Mouse (Mus musculus) retina, postnatal 7 days (tissue): ENCODE results near the gene Slc17a5.

Source experiments
- DNase-seq: peaks from one replicate; pipeline ENCODE4 v3.0.0-alpha.2; 2012; ENCODE audit warnings: low read depth, low spot score

The Slc17a5 gene

DNA sequence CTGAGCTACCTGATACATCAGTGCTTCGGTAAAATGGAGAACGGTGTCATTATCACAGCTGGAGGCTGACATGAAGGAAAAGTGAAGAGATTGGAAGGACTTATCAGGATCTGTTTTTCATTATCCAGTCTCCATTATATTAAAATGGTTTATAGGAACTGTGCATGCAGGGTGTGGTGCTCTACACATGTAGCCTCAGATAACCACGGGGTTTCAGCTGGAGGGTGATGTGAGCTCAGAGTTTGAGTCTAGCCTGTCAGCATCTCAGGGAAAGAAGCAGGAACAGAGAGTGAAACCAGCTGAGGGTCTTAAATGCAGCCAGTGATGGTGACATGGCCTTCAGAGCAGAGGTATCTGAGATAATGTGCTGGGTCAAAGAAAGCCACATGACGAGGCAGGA lies 28.4 kb downstream of the Slc17a5 start:
- DNase-seq = no peak

GRCm38 (mm10) chr9:78558586-78559214 lies 29.1 kb downstream of the Slc17a5 start:
- no peak for DNase-seq

- DNase-seq = no peak
These were observed 30.8 kb downstream of the Slc17a5 start for GRCm38 (mm10) chr9:78557041-78557440.

DNA sequence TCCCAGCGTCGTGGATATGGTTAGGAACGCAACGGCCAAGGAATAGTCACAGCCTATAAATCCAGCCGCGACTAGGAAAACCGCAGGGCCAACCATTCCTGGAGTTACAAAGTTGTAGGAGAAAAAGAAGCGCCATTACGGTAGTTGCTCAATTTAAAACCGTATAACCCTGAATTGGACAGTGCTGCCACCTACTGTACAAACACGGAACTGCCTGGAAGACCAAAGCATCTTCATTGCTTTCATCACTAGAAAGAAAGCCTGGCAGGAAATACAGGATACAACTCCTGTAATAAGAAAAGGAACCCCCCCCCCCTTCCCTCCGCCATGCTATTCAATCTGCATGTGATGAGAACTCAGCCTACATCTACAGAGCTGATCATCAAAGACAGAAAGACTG lies 34.9 kb downstream of the Slc17a5 start:
- peak; percentile 39 for DNase-seq

DNA sequence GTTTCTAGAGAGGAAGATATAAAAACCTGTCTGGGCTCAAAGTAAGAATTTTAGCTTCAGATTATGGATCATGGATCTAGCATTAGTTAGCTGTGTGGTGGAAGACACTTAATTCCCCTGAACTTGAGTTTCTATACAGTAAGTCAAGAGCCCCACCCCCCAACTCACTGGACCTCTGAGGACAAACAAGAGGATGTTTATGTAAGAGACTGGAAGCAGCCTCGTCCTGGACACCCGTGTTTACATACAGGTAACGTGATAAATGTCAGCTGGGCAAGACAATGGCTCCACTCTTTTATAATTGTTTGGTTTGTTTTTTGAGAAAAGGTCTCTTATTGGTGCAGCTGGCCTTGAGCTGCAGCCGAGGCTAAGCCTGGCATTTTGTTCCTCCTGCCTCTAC lies 36.1 kb downstream of the Slc17a5 start:
- no peak for DNase-seq

DNA sequence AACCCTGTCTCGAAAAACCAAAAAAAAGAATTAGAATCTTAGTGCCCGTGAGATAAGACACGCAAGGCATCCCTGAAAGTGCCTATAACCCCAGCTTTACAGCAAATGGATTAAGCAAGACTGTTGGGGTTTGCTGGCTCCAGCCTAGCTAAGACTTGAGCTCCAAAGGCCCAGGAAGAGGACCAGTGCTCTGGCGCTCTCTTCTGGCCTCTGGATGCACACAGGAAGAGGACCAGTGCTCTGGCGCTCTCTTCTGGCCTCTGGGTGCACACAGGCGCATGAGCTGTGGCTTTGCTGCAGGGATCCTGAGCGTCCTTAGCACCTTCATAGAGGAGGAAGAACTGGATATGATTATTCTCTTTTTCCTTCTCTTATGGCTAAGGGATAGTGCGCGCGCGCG lies 40.1 kb downstream of the Slc17a5 start:
- no peak for DNase-seq

GRCm38 (mm10) chr9:78546944-78547343 lies 40.9 kb downstream of the Slc17a5 start:
- DNase-seq = no peak

DNA sequence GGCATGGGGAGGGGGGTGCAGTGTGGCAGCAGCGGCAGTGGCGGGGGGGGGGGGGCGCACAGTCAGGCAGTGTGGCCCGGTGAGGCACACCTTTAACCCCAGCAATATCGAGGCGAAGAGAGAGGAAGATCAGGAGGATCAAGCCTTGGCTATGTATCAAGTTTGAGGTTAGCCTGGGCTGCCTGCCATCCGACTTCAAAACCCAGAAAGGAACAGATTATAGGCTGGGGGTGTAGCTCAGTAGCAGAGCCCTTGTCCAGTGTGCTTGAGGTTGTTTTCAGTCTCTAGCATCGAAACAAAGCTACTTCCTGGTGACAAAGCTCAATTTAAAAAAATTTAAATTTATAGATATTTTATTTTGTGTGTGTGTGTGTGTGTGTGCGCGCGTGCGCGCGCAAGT lies 46.1 kb downstream of the Slc17a5 start:
- DNase-seq = no peak

GRCm38 (mm10) chr9:78538421-78538820 lies 49.4 kb downstream of the Slc17a5 start:
- no peak for DNase-seq

GRCm38 (mm10) chr9:78537154-78537873 lies 50.5 kb downstream of the Slc17a5 start:
- DNase-seq = no peak

GRCm38 (mm10) chr9:78534606-78535005 lies 53.2 kb downstream of the Slc17a5 start:
- DNase-seq = no peak

GRCm38 (mm10) chr9:78533296-78533935 lies 54.4 kb downstream of the Slc17a5 start:
- no peak for DNase-seq

DNA sequence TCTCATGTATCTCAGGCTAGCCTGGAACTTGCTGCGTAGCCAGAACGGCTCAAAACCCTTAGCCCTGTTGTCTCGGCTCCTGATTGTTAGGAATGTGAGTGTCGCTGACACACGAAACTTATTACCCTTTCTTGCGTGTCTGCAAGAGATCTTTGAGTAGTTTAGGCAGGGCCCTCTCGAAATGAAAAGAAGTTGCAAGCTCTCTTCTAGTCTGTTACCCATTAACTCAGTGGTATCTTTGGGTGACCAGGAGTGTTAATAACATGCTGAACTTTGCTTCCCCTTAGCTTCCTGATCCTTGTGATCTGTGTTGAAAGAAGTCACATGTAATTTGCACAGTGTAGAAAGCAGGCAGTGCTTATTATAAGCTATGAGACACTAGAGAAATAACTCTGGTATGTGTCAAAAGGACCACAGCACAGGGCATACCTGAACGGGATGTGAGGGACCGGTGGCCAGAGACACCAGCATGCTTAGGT lies 55.5 kb downstream of the Slc17a5 start:
- DNase-seq = no peak

DNA sequence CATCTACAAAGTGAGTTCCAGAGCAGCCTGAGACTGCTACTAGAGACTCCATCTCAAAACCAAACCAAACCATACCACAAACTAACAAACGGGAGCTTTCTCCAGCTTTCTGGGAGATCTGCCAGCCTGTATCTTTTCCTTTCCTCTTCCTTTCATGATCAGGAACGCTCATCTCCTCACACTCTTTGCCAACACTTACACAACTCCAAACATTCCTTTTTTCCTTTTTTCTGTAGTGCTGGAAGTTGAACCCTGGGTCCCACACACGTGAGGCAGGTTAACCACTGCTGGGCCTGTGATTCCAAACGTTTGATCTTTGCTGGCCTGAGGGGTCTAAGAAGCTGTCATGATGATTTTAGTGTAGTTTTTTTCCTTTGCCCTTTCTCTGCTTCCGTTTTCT lies 56.0 kb downstream of the Slc17a5 start:
- no peak for DNase-seq

- no peak for DNase-seq
These were observed 60.0 kb downstream of the Slc17a5 start for GRCm38 (mm10) chr9:78527767-78528381.

DNA sequence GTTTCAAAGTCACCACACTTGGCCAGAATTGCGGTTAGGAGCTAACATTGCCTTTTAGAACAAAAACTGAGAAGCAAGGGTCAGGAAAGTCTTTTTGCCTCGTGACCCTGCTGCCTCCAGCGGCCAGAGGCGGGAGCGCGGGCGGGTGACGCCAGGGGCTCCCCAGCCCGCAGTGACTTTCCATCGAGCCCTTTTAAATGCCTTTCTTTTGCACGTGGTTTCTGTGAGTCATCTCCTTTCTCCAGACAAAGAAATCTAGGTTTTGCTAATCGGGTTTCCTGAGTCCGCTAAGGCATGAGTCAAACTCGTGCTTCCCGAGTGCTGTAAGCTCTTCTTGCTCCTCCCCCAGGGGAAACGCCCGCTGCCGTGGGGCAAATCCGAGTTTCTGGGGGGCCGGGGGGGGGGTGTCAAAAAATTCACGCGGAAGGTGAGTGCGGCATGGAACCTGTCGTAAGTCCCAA lies 60.5 kb downstream of the Slc17a5 start:
- peak; percentile 54 for DNase-seq

- DNase-seq = no peak
These were observed 61.6 kb downstream of the Slc17a5 start for GRCm38 (mm10) chr9:78526206-78526605.

GRCm38 (mm10) chr9:78525451-78526135 lies 62.2 kb downstream of the Slc17a5 start:
- DNase-seq = no peak

GRCm38 (mm10) chr9:78521689-78522088 lies 66.2 kb downstream of the Slc17a5 start:
- DNase-seq = no peak

DNA sequence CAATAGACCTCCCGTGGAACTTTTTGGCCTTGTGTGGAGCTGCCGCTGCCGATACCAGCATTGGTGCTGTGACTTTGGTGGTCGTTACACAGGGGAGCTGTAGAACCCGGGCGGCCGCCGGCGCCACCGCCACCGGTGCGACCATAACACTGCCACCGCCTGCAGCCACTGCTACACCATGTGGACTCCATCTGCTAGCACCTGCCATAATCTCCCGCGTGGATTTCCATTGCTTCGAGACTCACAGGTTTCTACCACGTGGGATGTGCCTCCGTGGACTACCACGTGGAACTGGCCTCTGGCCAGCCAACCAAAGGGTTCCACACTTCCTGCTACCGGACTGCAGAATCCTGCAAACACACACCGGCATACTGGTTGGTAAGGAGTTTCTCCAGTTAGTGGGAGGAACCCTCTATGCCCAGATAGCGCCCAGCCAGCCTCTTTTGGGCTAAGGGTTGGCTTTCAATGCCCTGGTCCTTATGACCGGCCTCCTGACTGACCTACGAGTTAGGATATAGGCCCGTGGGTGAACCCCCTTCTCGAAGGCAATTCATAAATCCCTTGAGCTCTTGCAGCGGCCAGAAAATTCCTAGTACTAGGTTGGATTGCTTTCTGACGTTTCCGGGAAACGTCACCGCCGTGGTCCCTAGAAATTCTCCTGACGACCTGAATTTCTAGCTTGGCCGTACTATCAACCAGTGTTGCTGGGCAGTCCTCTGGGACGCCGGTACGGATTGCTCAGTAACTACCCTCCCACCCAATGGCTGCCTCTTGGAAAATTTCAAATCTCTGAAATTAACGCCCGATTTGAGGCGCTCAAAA lies 66.8 kb downstream of the Slc17a5 start:
- DNase-seq = no peak
